Mouse (Mus musculus): ENCODE measurements around the gene Chd1.

The Chd1 gene

DNA sequence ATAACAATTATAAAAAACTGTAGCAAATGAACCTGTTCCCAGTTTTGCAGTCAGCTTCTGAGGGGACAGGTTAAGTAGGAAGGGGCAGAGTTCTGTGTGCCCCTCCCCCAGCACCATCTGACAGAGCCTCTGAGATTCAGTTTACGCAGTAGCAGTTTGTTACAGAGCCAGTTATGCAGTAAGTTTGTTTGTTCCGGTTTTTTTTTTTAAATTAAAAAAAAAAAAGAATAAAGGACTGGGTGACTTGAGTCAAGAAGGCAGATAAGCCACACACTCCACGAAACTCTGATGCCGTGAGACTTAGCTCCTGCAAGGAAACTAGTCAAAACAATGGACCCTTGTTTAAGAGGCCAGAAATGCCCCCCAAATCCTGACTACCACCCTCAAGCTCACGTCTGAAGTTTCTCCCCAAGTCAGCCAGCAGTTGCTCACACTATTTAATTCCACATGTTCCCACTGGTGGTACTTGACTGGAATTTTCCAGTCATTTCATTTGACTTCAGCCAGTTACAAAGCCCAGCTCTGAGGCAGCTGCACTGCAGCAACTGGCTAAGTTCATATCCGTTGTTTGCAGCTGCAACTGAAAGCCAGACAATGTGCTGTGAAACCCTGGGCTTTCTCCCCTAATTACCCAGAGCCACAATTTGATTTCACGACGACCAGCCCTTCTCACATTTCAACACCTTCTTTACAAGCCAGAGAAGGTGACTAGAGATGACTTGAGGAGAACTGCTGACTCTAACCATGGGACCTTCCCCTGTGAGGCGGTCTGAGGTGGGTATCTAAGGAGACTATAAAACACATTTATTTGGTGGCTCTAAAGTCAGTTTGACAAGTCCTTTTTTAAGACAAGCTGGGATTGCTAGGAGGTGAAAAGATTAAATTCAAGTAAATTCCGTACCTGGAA lies 104.0 kb downstream of the Chd1 start:
- DNase-seq (ENCODE audit: low read depth, low spot score), result no peak

DNA sequence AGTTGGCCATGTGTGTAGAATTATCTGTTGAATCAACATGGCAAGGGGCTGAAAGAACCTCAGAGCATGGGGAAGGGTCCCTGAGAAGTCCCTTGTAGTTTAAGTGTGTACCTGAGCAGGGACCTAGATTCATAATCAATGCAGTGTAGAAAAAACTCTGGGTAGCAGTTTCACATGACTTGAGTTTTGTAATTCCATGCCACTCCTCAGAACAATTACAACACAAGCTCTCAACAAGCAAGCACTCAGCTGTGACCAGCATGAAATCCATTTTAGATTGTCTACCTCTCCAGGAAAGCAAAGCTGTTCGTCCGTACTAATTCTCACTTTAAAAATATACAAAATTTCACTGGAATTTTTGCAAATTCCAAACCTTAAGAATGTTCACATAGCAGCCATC lies 105.2 kb downstream of the Chd1 start:
- no peak for DNase-seq (ENCODE audit: low read depth, low spot score)

DNA sequence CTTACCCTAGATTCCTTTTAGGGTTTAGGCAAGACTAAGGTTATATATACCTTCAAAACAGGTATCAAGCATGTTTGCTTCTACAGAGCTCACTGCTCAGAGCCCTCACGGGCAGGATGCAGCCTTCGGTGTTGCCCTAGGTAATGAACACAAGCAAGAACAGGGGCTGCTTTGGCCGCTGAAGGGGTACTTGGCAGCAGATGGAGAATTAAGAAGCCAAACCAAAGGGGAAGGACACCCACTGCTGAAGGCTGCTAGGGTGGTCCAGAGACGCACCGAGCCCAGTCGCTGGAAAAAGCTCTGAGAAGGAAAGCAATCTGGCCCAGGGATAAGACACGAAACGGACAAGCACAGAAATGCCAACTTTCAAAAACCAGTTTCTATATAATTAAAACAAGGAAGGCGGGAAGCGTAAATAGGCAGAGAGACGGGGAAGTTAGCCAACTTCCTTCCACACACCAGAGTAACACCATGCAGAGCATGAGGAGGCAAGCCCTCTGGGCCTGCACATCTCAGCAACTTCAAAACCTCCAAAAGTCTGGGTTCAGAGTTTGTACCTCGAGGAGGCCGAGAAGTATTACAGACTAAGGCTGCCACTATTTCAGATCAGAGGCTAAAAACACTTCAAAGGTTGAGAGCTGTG lies 107.5 kb downstream of the Chd1 start:
- no peak for DNase-seq (ENCODE audit: low read depth, low spot score)

DNA sequence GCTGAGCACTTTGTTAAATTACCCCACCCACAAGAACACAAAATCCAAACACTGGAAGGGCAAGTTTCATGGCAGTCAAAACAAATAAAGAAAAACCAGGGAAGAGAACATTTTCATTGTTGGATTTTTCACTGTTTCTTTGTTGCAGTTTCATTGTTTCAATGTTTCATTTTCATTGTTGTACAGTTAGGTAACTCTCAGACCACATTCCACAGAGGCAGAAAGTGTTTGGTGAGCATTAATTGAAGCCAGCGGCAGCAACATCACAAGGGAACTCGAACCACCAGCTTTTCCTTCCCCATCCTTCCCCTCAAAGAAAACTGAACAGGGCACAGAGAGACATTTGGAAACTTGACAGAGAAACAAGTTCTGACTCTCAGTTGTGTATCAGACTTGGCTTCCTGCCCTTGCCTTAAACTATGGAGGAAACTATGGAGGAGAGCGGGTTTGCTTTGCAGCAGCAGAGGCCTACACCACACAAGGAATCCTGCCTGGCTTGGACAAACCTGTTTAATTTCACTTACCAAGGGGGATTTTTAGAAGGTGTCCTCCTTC lies 109.0 kb downstream of the Chd1 start:
- DNase-seq (ENCODE audit: low read depth, low spot score), result no peak

DNA sequence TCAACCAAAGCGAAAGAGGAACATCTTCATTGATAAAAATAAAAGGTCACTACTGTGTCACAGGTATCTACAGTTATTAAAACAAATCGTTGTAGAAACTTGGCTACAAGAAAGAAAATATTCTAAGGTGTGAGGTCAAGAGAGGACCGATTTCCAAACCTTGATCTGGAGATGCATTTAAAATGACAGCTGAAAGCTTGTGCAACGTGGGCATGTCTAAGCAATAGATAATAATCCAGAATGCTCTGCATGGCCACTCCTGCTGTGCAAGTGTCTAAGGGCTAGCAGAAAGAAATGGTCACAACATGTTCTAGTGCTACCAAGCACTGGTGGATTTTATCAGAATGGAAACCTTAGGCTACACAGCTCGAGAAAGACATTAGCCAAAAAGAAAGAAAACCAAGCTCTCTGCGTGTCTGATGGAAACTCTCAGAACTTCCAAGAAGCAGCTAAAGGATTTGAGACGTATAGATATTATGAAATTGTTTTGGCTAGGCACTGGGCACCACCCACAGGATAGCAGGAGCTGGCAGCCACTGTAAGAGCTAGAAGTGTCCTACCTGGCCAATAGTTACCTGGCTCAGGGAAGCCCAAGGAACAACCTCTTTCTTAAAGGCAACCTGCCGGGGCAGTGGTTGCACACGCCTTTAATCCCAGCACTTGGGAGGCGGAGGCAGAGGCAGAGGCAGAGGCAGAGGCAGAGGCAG lies 110.7 kb downstream of the Chd1 start:
- DNase-seq (ENCODE audit: low read depth, low spot score), result no peak

DNA sequence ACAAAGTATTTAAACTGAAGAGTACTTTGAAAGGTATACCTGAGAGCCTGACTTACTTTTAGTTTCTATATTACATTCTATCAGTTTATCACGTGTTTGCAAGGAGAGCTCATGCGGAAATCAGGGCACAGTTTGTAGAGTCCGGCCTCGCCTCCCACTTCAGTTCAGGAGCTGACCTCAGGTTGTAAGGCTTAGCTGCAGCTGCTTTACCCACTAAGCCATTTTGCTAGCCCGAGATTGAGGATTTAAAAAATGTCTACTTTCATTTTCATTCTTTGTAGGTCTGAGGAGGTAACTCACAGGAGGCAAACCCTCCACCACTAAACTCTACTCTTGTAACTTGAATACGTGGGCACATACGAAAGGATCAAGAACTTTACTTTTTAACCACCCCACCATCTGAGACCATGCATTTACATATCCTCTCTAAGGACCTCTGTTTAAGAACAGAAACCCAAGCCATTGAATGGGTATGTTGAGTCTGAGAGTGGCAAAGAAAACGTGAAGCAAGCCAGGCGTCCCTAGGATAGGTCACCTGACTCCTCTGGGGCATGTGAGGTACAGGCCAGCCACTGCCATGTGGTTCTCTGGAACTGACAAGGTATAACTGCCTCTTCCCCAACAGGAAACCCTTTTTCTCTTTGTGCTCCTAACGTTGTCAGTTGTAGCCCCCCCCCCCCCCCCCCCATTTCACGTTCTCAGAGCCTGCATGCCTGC lies 111.8 kb downstream of the Chd1 start:
- no peak for DNase-seq (ENCODE audit: low read depth, low spot score)

DNA sequence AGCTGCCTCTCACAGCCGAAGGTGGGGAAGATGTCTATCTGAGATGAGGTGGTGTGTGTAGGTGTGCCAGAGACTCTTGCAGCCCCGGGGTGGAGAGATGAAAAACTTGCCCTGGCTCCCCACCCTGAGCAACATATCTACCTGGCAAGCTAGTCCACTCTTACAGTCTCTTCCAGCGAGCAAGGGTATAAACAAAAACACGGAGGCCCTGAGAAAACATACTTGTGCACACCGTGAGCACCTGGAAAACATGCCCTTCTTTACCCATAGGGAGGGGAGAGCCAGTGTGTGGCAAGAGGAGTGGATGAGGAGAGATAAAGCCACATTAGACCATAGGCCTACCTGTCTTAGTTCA lies 112.3 kb downstream of the Chd1 start:
- no peak for DNase-seq (ENCODE audit: low read depth, low spot score)

DNA sequence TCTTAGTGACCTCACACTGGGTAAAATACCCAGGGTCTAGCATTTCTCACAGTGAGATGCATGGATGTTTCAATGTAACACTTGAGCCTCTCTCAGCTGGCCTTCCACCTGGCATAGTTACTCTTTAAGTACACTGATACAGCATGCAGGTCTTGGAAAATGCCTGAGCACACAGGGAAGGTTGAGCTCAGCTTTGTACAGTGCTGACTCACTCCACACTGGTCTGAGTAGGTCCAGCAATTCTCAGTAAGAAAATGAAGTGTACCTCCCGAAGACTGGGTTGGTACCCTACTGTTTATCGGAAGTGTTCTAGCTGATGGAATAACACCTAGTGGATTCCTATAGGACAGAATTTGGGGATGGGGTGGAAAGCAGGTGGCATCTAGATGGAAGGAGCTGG lies 112.9 kb downstream of the Chd1 start:
- DNase-seq (ENCODE audit: low read depth, low spot score), result no peak

DNA sequence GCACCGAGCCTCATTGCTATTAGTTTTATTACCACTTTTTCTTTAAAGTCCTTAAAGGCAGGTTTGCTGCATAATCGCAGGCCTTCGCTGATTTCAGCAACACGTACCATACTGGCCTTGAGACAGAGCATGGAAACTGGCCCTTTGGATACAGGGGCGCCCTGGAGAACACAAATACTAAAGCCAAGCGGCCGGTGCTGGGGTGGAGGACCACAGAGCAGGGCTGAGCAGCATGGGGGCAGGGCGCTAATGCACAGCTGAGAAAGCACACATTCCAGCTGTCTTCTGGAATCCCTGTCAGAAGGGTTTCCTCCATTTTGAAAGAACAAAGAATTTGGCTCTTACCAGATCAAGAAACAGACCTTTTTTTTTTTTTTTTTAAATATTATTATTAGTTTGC lies 113.6 kb downstream of the Chd1 start:
- no peak for DNase-seq (ENCODE audit: low read depth, low spot score)

DNA sequence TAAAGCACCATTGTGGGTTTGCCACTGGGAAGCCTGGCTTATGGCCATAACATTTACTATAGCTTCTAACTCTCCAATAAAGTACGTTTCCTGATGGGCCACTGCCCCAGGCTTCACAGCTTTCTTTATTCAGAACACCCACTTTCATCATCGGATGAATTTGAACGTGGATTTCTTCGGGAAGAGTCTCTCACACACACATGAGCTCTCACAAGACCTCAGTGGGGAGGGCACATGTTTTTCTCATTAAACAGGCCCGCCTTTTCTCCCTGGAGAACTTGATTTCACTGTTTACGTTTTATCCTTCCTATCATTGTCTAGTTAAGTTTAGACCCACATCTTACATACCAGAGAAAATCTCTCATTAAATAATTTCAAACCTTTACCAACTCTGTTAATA lies 115.4 kb downstream of the Chd1 start:
- no peak for DNase-seq (ENCODE audit: low read depth, low spot score)

DNA sequence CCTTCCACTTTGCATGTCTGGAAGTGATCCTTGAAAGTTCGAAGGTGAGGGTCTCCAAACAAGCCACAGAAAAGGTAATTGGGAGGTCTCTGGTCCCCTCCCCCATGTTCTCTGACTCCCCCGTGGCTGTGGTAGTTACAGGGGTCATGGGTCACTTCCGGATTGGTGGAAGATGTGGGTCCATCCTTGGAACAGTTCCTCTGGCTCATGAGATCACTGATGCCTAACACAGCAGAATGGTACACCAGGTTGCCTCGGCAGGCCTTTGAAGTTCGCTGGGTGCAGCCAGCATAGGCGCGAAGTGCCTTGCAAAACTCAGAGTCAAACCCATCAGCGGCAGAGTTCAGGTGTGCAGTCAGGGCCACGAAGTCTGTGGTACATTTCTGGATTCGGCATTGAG lies 116.0 kb downstream of the Chd1 start:
- no peak for DNase-seq (ENCODE audit: low read depth, low spot score)

DNA sequence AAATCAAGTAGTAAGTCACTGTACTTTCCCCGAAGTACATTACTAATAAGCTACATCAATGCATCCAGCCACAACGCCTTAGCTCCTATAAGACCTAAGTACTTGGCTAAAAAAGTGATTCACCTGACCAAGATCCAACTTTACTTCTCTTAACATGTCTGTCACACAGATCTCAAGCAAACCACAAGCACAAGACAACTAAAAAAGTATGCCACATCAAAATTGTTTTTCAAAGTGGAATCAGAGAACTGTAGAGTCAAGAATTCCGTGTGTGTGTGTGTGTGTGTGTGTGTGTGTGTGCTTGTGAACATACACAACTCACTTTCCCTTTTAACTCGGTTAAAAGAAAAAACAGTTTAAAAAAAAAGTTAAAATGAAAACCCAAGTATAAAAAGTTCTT lies 116.9 kb downstream of the Chd1 start:
- DNase-seq (ENCODE audit: low read depth, low spot score), result no peak

All from skeletal muscle tissue, adult 2 months (tissue).